Mouse (Mus musculus) MEL (cell line): ENCODE measurements around the gene Nek8. TPM values are rescaled to one million over a fixed set of nuclear protein-coding genes. Genes with fewer than 3 reads are reported as not detected.
A peak's percentile ranks its signal among the peaks of the same experiment; 100 is the strongest.

Experiments used
- DNase-seq: peaks from one replicate; pipeline ENCODE4 v3.0.0; 2011; ENCODE audit warnings: low read depth, low spot score
- H3K27ac ChIP-seq: 2 replicates; pipeline ENCODE4 v1.5.1; 2012; ENCODE audit warnings: low read depth, mild to moderate bottlenecking, control low read depth, low read length, moderate library complexity; ENCODE audit not compliant: control insufficient read depth
- H3K27me3 ChIP-seq, 2 experiments: fragments of 150-350 bp in 1 of 2; sonication (generic) in 1 of 2; 2 replicates each; pipeline ENCODE4 v1.6.1; 2012; ENCODE audit warnings: low read length in 2 of 2, mild to moderate bottlenecking in 2 of 2, improper control_type of control experiment in 1 of 2, moderate library complexity in 1 of 2; ENCODE audit not compliant: insufficient read depth in 2 of 2, control insufficient read depth in 1 of 2
- H3K36me3 ChIP-seq, 2 experiments: 2 replicates each; pipeline ENCODE4 v1.6.1; 2012 to 2014; ENCODE audit warnings: low read length in 2 of 2, improper control_type of control experiment in 1 of 2, inconsistent platforms in 1 of 2, mild to moderate bottlenecking in 1 of 2; ENCODE audit not compliant: insufficient read depth in 2 of 2, control insufficient read depth in 1 of 2
- H3K4me1 ChIP-seq, 2 experiments: fragments of 150-350 bp in 1 of 2; sonication (generic) in 1 of 2; 2 replicates each; pipeline ENCODE4 v1.6.1; 2012; ENCODE audit warnings: low read length in 2 of 2, improper control_type of control experiment in 1 of 2, mild to moderate bottlenecking in 1 of 2; ENCODE audit not compliant: insufficient read depth in 2 of 2, control insufficient read depth in 1 of 2
- H3K4me3 ChIP-seq, 2 experiments: fragments of 150-350 bp in 1 of 2; sonication (generic) in 1 of 2; 2 replicates each; pipeline ENCODE4 v1.5.1; 2012; ENCODE audit warnings: low read depth in 2 of 2, low read length in 2 of 2, mild to moderate bottlenecking in 2 of 2, moderate library complexity in 2 of 2, control low read depth in 1 of 2, improper control_type of control experiment in 1 of 2; ENCODE audit not compliant: control insufficient read depth in 1 of 2, insufficient read depth in 1 of 2
- H3K79me2 ChIP-seq: 2 replicates; pipeline ENCODE4 v1.6.1; 2012; ENCODE audit warnings: mild to moderate bottlenecking, low read length, moderate library complexity; ENCODE audit not compliant: control insufficient read depth, poor library complexity, insufficient read depth
- H3K9ac ChIP-seq: 2 replicates; pipeline ENCODE4 v1.6.1; 2012; ENCODE audit warnings: low read depth, mild to moderate bottlenecking, control low read depth, low read length, moderate library complexity; ENCODE audit not compliant: control insufficient read depth, poor library complexity, severe bottlenecking
- H3K9me3 ChIP-seq: fragments of 150-350 bp; sonication (generic); replicated peaks from 2 replicates; pipeline ENCODE4 v1.6.1; 2012; ENCODE audit warnings: mild to moderate bottlenecking, low read length, improper control_type of control experiment, moderate library complexity; ENCODE audit not compliant: insufficient read depth
- CHD1 ChIP-seq: IDR thresholded peaks from 2 replicates; pipeline ENCODE4 v1.6.1; 2012; ENCODE audit warnings: low read depth, mild to moderate bottlenecking, inconsistent platforms, low read length, improper control_type of control experiment
- CHD2 ChIP-seq: IDR thresholded peaks from 2 replicates; pipeline ENCODE4 v1.6.1; 2011; ENCODE audit warnings: low read length, improper control_type of control experiment
- CTCF ChIP-seq, 3 experiments: IDR thresholded peaks in 2 of 3; conservative IDR thresholded peaks in 1 of 3; 2 replicates each; pipeline ENCODE4 v1.5.1; 2011 to 2012; ENCODE audit warnings: low read length in 3 of 3, low read depth in 2 of 3, mild to moderate bottlenecking in 2 of 3, improper control_type of control experiment in 1 of 3, inconsistent platforms in 1 of 3, mixed read lengths in 1 of 3, moderate library complexity in 1 of 3; ENCODE audit not compliant: control insufficient read depth in 1 of 3, insufficient read depth in 1 of 3, poor library complexity in 1 of 3, severe bottlenecking in 1 of 3
- EP300 ChIP-seq, 2 experiments: IDR thresholded peaks; 2 replicates each; pipeline ENCODE4 v1.6.1; 2011; ENCODE audit warnings: improper control_type of control experiment in 2 of 2, low read length in 2 of 2, low read depth in 1 of 2, mild to moderate bottlenecking in 1 of 2
- GABPA ChIP-seq: IDR thresholded peaks from 2 replicates; pipeline ENCODE4 v1.6.1; 2012; ENCODE audit warnings: low read depth, mild to moderate bottlenecking, inconsistent platforms, low read length, improper control_type of control experiment, moderate library complexity
- HCFC1 ChIP-seq: IDR thresholded peaks from 2 replicates; pipeline ENCODE4 v1.6.1; 2012; ENCODE audit warnings: low read depth, mild to moderate bottlenecking, inconsistent platforms, low read length, improper control_type of control experiment, moderate library complexity
- JUND ChIP-seq: IDR thresholded peaks from 2 replicates; pipeline ENCODE4 v1.6.1; 2011; ENCODE audit warnings: low read depth, mild to moderate bottlenecking, improper control_type of control experiment, low read length
- MAZ ChIP-seq: IDR thresholded peaks from 2 replicates; pipeline ENCODE4 v1.6.1; 2012; ENCODE audit warnings: low read depth, mild to moderate bottlenecking, inconsistent platforms, low read length, improper control_type of control experiment
- MEF2A ChIP-seq: IDR thresholded peaks from 2 replicates; pipeline ENCODE4 v1.6.1; 2014; ENCODE audit warnings: low read depth, mild to moderate bottlenecking, inconsistent platforms, low read length, improper control_type of control experiment; ENCODE audit not compliant: poor library complexity, insufficient replicate concordance, severe bottlenecking; ENCODE audit errors: extremely low read depth
- MXI1 ChIP-seq: IDR thresholded peaks from 2 replicates; pipeline ENCODE4 v1.6.1; 2011; ENCODE audit warnings: mild to moderate bottlenecking, low read depth, low read length, improper control_type of control experiment
- MYB ChIP-seq: IDR thresholded peaks from 2 replicates; pipeline ENCODE4 v1.6.1; 2011; ENCODE audit warnings: mild to moderate bottlenecking, low read depth, low read length, improper control_type of control experiment
- MYC ChIP-seq: IDR thresholded peaks from 2 replicates; pipeline ENCODE4 v1.6.1; 2011; ENCODE audit warnings: low read depth, mild to moderate bottlenecking, low read length, improper control_type of control experiment, moderate library complexity
- NELFE ChIP-seq: IDR thresholded peaks from 2 replicates; pipeline ENCODE4 v1.6.1; 2011; ENCODE audit warnings: low read depth, low read length, improper control_type of control experiment
- POLR2A ChIP-seq, 2 experiments: IDR thresholded peaks; 2 replicates each; pipeline ENCODE4 v1.6.1; 2011 to 2012; ENCODE audit warnings: low read length in 2 of 2, mild to moderate bottlenecking in 2 of 2, control low read depth in 1 of 2, improper control_type of control experiment in 1 of 2, low read depth in 1 of 2, moderate library complexity in 1 of 2; ENCODE audit not compliant: control insufficient read depth in 1 of 2, insufficient read depth in 1 of 2, poor library complexity in 1 of 2
- POLR2AphosphoS2 ChIP-seq: IDR thresholded peaks from 2 replicates; pipeline ENCODE4 v1.6.1; 2011; ENCODE audit warnings: low read length, improper control_type of control experiment
- POLR2AphosphoS5 ChIP-seq: IDR thresholded peaks from 2 replicates; pipeline ENCODE4 v1.6.1; 2012; ENCODE audit warnings: low read depth, borderline replicate concordance, mild to moderate bottlenecking, inconsistent platforms, low read length, moderate library complexity, mixed read lengths
- RAD21 ChIP-seq: IDR thresholded peaks from 2 replicates; pipeline ENCODE4 v1.6.1; 2011; ENCODE audit warnings: mild to moderate bottlenecking, low read depth, low read length, improper control_type of control experiment
- RCOR1 ChIP-seq: IDR thresholded peaks from 2 replicates; pipeline ENCODE4 v1.6.1; 2012; ENCODE audit warnings: low read depth, mild to moderate bottlenecking, inconsistent platforms, low read length, improper control_type of control experiment
- SIN3A ChIP-seq: IDR thresholded peaks from 2 replicates; pipeline ENCODE4 v1.6.1; 2012; ENCODE audit warnings: low read length, improper control_type of control experiment, inconsistent platforms
- SMC3 ChIP-seq: IDR thresholded peaks from 2 replicates; pipeline ENCODE4 v1.6.1; 2011; ENCODE audit warnings: low read depth, low read length, improper control_type of control experiment
- TBP ChIP-seq: IDR thresholded peaks from 2 replicates; pipeline ENCODE4 v1.8.0; 2011; ENCODE audit warnings: low read depth, low read length, improper control_type of control experiment
- USF1 ChIP-seq: IDR thresholded peaks from 2 replicates; pipeline ENCODE4 v1.6.1; 2014; ENCODE audit warnings: low read depth, mild to moderate bottlenecking, inconsistent platforms, low read length, improper control_type of control experiment, moderate library complexity
- ZC3H11A ChIP-seq: IDR thresholded peaks from 2 replicates; pipeline ENCODE4 v1.6.1; 2012; ENCODE audit warnings: low read depth, mild to moderate bottlenecking, inconsistent platforms, low read length, improper control_type of control experiment
- ZMIZ1 ChIP-seq: IDR thresholded peaks from 2 replicates; pipeline ENCODE4 v1.6.1; 2012; ENCODE audit warnings: low read depth, mild to moderate bottlenecking, inconsistent platforms, low read length, improper control_type of control experiment, moderate library complexity
- ZNF384 ChIP-seq: IDR thresholded peaks from 2 replicates; pipeline ENCODE4 v1.6.1; 2012; ENCODE audit warnings: low read depth, mild to moderate bottlenecking, inconsistent platforms, low read length, improper control_type of control experiment
- polyA plus RNA-seq, 2 experiments: library from polyadenylated mRNA; stranded (reverse) in 1 of 2; unstranded in 1 of 2; fragments of >175 nt in 1 of 2; fragments of >200 nt in 1 of 2; gene quantifications; 2 replicates each; pipeline versions ENCODE4 v1.2.1 to v1.2.4; 2012; ENCODE audit warnings: low replicate concordance in 2 of 2, low read depth in 1 of 2; ENCODE audit not compliant: insufficient read length in 2 of 2, insufficient read depth in 1 of 2, missing spikeins in 1 of 2
- total RNA-seq: library from RNA; depleted of rRNA; stranded (reverse); fragments of 300-350 nt; gene quantifications from 2 replicates; pipeline ENCODE4 v1.2.3, GENCODE M21; 2012

Nek8 gene
- total and polyA plus RNA-seq, 3 experiments: 7.5 to 10.1 TPM; not detected in 1

GRCm38 (mm10) chr11:78160171-78160570 lies 16.3 kb downstream of the Nek8 start:
- Histone ChIP-seq H3K27me3 (no peaks in the 10 kb centered on the region), H3K4me1 (peaks cover 0 to 7% of the 10 kb centered on the region in 2 experiments; a peak in 2 of 4 replicates), H3K9me3 (no peaks in the 10 kb centered on the region), H3K36me3 (peaks cover 0 to 3% of the 10 kb centered on the region in 2 experiments; a peak in 1 of 4 replicates), H3K4me3 (no peak overlapping the region), H3K79me2 (peaks cover 12% of the 10 kb centered on the region), H3K9ac (no peak overlapping the region), H3K27ac (no peak overlapping the region)
- TF ChIP-seq MEF2A (no peak), ZMIZ1 (no peak), CHD1 (no peak), POLR2AphosphoS2 (no peak)
- no peak for DNase-seq

- TF ChIP-seq MYB: no peak
- TF ChIP-seq RCOR1: no peak
- no peak for TF ChIP-seq ZMIZ1
- TF ChIP-seq POLR2AphosphoS5: no peak
- no peak for TF ChIP-seq HCFC1
- TF ChIP-seq TBP: no peak
- no peak for TF ChIP-seq USF1
- Histone ChIP-seq H3K4me1 (peaks cover 0 to 6% of the 10 kb centered on the region in 2 experiments; a peak in 2 of 4 replicates), H3K79me2 (peaks cover 6% of the 10 kb centered on the region), H3K27me3 (no peaks in the 10 kb centered on the region), H3K9ac (no peak overlapping the region), H3K9me3 (no peaks in the 10 kb centered on the region), H3K4me3 (no peak overlapping the region), H3K36me3 (peaks cover 0 to 3% of the 10 kb centered on the region in 2 experiments; a peak in 1 of 4 replicates), H3K27ac (no peak overlapping the region)
- DNase-seq: no peak
Measured at GRCm38 (mm10) chr11:78159557-78159956, 16.9 kb downstream of the Nek8 start.

- no peaks in the 10 kb centered on the region for H3K9me3 ChIP-seq
- peaks cover 0 to 3% of the 10 kb centered on the region in 2 experiments; a peak in 1 of 4 replicates for H3K36me3 ChIP-seq
- no peak overlapping the region for H3K9ac ChIP-seq
- no peak overlapping the region for H3K4me3 ChIP-seq
- H3K27ac ChIP-seq: no peak overlapping the region
- peaks cover 0 to 3% of the 10 kb centered on the region in 2 experiments; a peak in 2 of 4 replicates for H3K4me1 ChIP-seq
- no peaks in the 10 kb centered on the region for H3K27me3 ChIP-seq
- H3K79me2 ChIP-seq: peaks cover 3% of the 10 kb centered on the region; the same call in 1 of the 2 replicates
- peak; percentile 95 for DNase-seq
- no peak for TF ChIP-seq CHD2
- TF ChIP-seq MXI1: no peak; the same call in 1 of the 2 replicates
- 0 out of 2 replicates have a peak, but pooled peaks have one; percentile 18 for TF ChIP-seq NELFE
- TF ChIP-seq RAD21: peak; percentile 72
- TF ChIP-seq MYC: peak; percentile 39; the same call in 1 of the 2 replicates
- TF ChIP-seq JUND: peak; percentile 43; the same call in 1 of the 2 replicates
- TF ChIP-seq POLR2AphosphoS2: 0 out of 2 replicates have a peak, but pooled peaks have one; percentile 33
- 0 out of 4 replicates have a peak, but pooled peaks of 1 of the 2 experiments have one; percentile 27 for TF ChIP-seq POLR2A (IDR thresholded peaks at IDR 0.05; ENCODE audit: control insufficient read depth in 1 of 2, insufficient read depth in 1 of 2, low read depth in 1 of 2, low read length in 2 of 2, poor library complexity in 1 of 2)
- TF ChIP-seq ZNF384: peak; percentile 63
- TF ChIP-seq EP300 (IDR thresholded peaks at IDR 0.05; ENCODE audit: low read depth in 1 of 2, low read length in 2 of 2): 0 out of 4 replicates have a peak, but pooled peaks of 1 of the 2 experiments have one; percentile 28
- TF ChIP-seq SMC3: peak; percentile 98
- TF ChIP-seq HCFC1: peak; percentile 60; the same call in 1 of the 2 replicates
- peak; percentile 66; the same call in 1 of the 2 replicates for TF ChIP-seq MAZ
- TF ChIP-seq POLR2AphosphoS5: no peak
- TF ChIP-seq ZC3H11A: peak; percentile 81
- no peak for TF ChIP-seq GABPA
- TF ChIP-seq SIN3A: peak; percentile 70
- peak in 2 of 3 experiments; percentile 88 to 99 for TF ChIP-seq CTCF (IDR thresholded peaks at IDR 0.05 in 2 of 3, conservative IDR thresholded peaks at IDR 0.05 in 1 of 3; ENCODE audit: control insufficient read depth in 1 of 3, insufficient read depth in 1 of 3, low read depth in 2 of 3, low read length in 3 of 3, poor library complexity in 1 of 3, severe bottlenecking in 1 of 3)
- 0 out of 2 replicates have a peak, but pooled peaks have one; percentile 19 for TF ChIP-seq TBP
- TF ChIP-seq ZMIZ1: no peak
Measured at GRCm38 (mm10) chr11:78159096-78159495, 17.4 kb downstream of the Nek8 start.
